Mouse (Mus musculus): ENCODE data around the gene Olfr435. TPM values are rescaled to one million over a fixed set of nuclear protein-coding genes. Genes with fewer than 3 reads are reported as not detected.

The Olfr435 gene
- not detected for polyA plus RNA-seq (2017; shearing (Covaris generic))

DNA sequence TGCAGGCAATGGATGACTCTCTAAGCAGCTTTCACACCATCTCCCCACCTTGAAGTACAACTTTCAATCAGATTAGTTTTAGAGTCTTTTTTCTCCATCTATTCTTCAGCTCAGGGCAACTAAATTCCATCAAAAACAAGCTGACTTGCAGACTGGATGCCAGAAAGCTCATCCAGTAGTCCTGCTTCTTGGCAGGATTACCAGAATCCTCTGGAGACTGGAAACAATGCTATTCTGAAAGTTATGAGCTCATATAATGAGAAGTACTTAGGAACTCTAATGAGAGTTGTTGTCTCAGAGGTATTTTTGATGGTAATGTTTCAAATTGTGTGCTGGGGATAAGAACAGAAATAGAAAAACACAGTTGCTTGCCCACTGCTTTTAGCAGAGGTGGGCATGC lies at the start of gene Olfr435:
Gene Olfr435 (plus strand): TSS at position 366 of the 400 bp plus-strand sequence.

DNA sequence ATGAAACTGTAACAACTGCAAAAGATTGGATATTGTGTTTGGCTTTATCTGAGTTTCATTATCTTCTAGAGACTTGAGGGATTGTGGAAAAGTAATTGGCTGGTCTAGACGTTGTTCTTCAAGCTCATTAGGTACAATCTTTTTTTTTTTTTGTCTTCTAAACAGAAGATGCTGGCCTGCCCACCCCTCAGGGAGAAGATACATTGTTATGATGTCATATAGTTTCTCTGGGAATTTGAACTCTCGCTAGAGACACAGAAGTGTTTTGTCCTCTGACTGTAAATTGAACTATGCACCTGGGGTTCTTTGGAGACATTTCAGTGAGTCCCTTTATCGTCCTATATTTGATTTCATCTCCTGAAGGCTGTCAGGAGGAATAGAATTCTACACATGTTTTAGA lies 34.0 kb upstream of the Olfr435 start, which contains the start of gene Olfr437:
Gene Olfr437 (plus strand): TSS at position 301 of the 400 bp plus-strand sequence.

GRCm38 (mm10) chr6:43171840-43172239 lies 25.1 kb upstream of the Olfr435 start, which contains the start of gene Olfr13:
Gene Olfr13 (plus strand): TSS chr6:43172140.

DNA sequence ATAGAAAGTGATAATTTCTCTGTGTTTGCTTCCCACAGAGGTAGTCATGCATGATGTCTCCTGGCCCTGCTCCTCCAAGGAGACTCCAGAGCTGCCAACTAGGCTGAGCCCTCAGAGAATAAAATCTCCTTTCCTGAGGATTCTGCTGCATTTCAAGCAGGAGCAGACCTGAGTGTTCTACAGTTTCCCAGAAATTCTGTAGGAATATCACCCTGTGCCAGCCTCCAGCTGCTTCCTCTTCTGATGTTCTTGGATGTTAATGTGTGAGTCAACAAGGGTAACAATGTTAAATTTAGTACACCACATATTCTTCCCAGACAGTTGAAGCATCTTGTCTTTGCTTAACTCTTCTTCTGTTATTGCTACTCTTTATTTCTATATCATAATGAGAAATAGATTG lies 15.9 kb downstream of the Olfr435 start, which contains the start of gene Olfr434:
Gene Olfr434 (plus strand): TSS at position 149 of the 400 bp plus-strand sequence.

DNA sequence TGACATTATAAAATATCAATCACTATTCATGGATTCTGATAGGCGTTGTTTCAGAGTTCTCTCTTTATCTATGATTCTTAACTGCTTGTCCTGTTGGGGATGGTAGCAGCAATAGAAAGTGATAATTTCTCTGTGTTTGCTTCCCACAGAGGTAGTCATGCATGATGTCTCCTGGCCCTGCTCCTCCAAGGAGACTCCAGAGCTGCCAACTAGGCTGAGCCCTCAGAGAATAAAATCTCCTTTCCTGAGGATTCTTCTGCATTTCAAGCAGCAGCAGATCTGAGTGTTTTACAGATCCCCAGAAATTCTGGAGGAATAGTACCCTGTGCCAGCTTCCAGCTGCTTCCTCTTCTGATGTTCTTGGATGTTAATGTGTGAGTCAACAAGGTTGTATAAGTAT lies 34.3 kb downstream of the Olfr435 start, which contains the start of gene Olfr47:
Gene Olfr47 (plus strand): TSS at position 275 of the 400 bp plus-strand sequence.

Other genes starting within 250 kb of the Olfr435 start
- not detected for gene Olfr444, start 248.1 kb upstream of the Olfr435 start, polyA plus RNA-seq (2017; shearing (Covaris generic))
- not detected for gene Olfr441, start 90.8 kb upstream of the Olfr435 start, polyA plus RNA-seq (2017; shearing (Covaris generic))
- gene Olfr237-ps1, start 50.6 kb upstream of the Olfr435 start, polyA plus RNA-seq (2017; shearing (Covaris generic)): 0.11 TPM
- gene Olfr437, start 33.9 kb upstream of the Olfr435 start, polyA plus RNA-seq (2017; shearing (Covaris generic)): not detected
- not detected for gene Olfr13, start 25.0 kb upstream of the Olfr435 start, polyA plus RNA-seq (2017; shearing (Covaris generic))
- not detected for gene Olfr434, start 15.9 kb downstream of the Olfr435 start, polyA plus RNA-seq (2017; shearing (Covaris generic))
- not detected for gene Olfr47, start 34.4 kb downstream of the Olfr435 start, polyA plus RNA-seq (2017; shearing (Covaris generic))
- 0.27 TPM for gene Arhgef5, start 68.4 kb downstream of the Olfr435 start, polyA plus RNA-seq (2017; shearing (Covaris generic))
- gene Nobox, start 112.4 kb downstream of the Olfr435 start, polyA plus RNA-seq (2017; shearing (Covaris generic)): not detected